Mouse (Mus musculus): ENCODE measurements around the gene Tmem50a.

The Tmem50a gene

GRCm38 (mm10) chr4:134852438-134853255, 62.2 kb downstream of the Tmem50a start:
- no peak for ATAC-seq (ENCODE audit: insufficient number of reproducible peaks, low FRiP score, low TSS enrichment)

- no peak for ATAC-seq (ENCODE audit: insufficient number of reproducible peaks, low FRiP score, low TSS enrichment)
Measured at GRCm38 (mm10) chr4:134851876-134852275, 62.9 kb downstream of the Tmem50a start.

- ATAC-seq (ENCODE audit: insufficient number of reproducible peaks, low FRiP score, low TSS enrichment) = no peak
Measured at GRCm38 (mm10) chr4:134851236-134851635, 63.6 kb downstream of the Tmem50a start.

- no peak for ATAC-seq (ENCODE audit: insufficient number of reproducible peaks, low FRiP score, low TSS enrichment)
Measured at GRCm38 (mm10) chr4:134850551-134850950, 64.3 kb downstream of the Tmem50a start.

Data from cerebellum, adult (tissue).